Mouse (Mus musculus) heart, adult 2 months (tissue): Measurements from ENCODE around the gene Drosha.

Source experiments
- CTCF ChIP-seq: fragments of 200-600 bp; IDR thresholded peaks from 2 replicates; pipeline ENCODE4 v1.8.1; 2022; ENCODE audit warnings: antibody characterized with exemption, mild to moderate bottlenecking, moderate library complexity
- EP300 ChIP-seq: fragments of 200-500 bp; IDR thresholded peaks from 2 replicates; pipeline ENCODE4 v1.6.1; 2011; ENCODE audit warnings: low read depth, low read length, control low read depth; ENCODE audit not compliant: insufficient read depth
- POLR2A ChIP-seq: fragments of 200-500 bp; IDR thresholded peaks from 2 replicates; pipeline ENCODE4 v1.6.1; 2011; ENCODE audit warnings: mild to moderate bottlenecking, low read depth, low read length, control low read depth; ENCODE audit not compliant: insufficient read depth

- TF ChIP-seq CTCF (no peak), POLR2A (no peak), EP300 (no peak)
Measured at GRCm38 (mm10) chr15:12789406-12789867, 35.2 kb upstream of the Drosha start.
